Mouse (Mus musculus) lung, adult 10 weeks (tissue): Measurements from ENCODE around the gene Nfatc2ip. TPM values are rescaled to one million over a fixed set of nuclear protein-coding genes. Genes with fewer than 3 reads are reported as not detected.

Experiments
- polyA plus RNA-seq: library from polyadenylated mRNA; stranded (reverse); fragments of 350-450 nt; fragmentation: Illumina TruSeq; extraction: RNeasy Lipid Tissue Mini Kit (QIAGEN cat#74804); gene quantifications from one replicate; pipeline ENCODE4 v1.2.3, GENCODE M21; 2014; ENCODE audit warnings: low read depth, low replicate concordance; ENCODE audit not compliant: insufficient read depth

The Nfatc2ip gene
- polyA plus RNA-seq: 4.5 TPM

DNA sequence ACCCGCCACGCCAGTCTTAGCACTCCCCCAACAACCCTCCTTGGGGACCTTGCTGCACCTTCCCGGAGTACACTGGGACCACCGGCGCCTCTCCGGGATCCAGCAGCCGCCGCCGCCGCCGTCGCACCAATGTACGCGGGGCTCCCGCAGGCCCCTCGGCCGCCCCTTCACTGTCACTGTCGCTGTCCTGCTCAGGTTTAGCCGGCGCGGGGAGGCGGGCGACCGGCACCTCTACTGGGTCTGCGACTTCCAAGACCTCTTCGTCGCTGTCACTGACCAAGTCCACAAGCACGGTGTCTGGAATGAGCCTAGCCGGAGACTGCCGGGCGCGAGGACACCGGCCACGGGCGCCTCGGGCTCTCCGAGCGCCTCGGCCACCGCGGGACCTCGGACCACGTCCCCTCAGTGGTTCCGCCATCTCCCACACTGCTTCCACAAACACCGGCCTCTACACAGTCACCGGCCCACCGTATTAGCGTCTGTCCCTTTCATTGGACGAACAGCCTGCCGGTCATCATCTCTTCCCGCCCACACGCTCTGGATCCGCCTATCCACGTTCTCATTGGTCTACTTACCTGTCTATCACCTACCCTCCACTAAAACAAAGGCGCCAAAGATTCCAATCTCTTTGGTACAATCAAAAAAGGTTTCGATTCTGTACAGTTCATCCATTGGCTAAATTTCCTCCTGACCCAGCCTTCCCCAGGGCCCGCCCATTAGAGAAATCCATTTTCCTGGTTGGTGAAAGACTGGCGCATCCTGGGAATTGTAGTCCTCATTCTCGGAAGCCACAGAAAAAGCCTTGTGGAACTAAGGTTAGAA, at the start of gene Nfatc2ip:
Nfatc2ip (minus strand) TSS at position 440 of the 822 bp plus-strand sequence.

DNA sequence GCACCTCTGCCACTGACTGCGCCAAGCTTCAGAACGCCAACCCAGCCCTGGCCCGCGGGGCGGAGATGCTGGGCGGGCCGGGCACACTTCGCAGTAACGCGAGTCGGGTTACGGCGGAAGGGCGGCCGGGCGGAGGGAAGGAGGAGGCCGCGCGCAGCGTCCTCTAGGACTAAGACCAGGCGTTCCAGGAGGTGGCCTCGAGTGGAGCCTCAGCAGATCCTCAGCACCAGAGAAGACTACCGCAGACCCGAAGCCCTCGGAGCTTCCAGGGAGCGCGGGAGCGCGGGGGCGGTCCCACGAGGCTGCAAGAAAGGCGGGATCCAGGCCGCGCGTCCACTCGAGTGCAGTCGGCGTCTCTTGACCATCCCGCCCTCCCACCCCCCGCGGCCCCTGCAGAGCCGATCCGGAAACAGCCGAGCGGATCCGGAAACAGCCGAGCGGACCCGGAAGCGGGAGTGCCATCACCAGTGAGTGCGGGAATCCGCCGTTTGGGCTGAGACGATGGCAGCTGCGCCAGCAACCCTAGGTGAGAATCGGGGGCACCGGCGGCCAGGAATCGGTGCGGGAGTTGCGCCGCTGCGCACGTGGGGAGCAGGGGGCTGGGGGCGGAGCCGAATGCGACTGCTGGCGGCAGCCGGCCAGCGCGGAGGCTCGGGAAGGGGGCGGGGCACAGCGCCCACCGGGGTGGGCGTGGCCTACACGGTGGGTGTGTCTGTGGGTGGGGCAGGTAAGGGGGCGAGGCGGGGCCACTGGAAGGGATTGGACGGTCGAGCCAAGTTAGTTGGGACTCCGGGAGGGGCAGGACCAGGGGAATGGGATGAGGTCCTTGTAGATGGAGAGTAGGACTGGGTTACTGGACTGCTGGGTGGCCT, 32.3 kb upstream of the Nfatc2ip start, which contains the start of gene Rabep2:
Rabep2 (plus strand) TSS at position 129 of the 872 bp plus-strand sequence.

DNA sequence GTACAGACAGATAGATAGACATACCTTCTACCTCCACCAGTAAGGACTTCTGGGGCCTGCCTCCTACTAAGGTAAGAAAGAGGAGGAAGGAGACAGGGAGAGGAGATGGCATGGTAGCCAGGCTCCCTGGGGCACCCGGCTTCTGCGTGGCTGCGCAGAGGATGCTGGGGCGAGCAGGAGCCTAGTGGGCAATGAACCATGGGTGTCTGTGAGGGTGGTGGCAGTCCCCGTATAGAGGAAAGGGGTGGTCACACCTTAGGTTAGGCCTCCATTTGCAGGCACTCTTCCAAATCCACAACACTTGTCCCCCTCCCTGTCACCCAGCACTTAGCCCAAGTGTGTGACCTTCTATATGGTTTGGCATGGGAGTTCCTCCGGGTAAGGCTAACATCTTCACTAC, 18.2 kb upstream of the Nfatc2ip start, which contains the start of gene Cd19:
Cd19 (minus strand) TSS at position 165 of the 400 bp plus-strand sequence.

DNA sequence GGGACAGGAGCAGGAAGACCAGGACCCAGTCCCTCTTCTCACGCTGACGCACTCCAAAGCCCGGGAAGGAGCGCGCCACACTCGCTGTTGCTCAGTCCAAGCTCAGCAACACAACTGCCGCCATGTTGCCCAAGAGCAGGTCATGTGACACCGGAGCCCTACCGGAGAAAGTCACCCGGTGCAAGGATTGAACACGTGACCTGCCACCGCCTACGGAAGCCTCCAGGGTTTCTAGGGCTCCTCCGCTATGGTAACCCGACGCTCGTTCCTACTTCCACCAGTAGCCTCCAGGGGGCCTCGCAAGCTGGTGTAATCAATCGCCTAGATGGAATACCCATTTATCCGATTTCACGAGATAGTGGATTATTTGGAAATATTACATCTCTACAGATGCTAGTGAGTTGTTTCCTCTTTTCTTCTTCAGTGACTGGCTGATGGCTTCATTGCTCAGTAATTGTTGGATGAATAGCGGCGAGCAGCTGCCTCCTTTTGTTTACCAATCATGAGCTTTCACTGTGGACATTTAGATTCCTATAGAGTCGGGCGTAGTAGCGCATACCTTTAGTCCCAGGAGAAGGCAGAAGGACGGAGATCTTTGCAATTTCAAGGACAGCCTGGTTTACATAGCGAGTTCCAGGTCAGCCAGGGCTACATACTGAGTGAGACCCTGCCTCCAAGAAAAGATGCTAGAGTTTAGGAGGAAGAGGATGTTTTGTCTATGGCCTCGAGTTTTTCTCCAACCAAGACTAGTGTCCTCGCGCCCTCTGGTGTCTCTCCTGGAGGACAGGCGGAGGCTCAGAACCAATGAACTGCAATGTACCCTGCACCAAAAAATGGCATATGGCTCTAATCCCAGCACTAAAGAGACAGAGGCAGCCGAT, 19.0 kb downstream of the Nfatc2ip start, which contains the start of gene Spns1:
Spns1 (minus strand) TSS at position 173 of the 881 bp plus-strand sequence.

DNA sequence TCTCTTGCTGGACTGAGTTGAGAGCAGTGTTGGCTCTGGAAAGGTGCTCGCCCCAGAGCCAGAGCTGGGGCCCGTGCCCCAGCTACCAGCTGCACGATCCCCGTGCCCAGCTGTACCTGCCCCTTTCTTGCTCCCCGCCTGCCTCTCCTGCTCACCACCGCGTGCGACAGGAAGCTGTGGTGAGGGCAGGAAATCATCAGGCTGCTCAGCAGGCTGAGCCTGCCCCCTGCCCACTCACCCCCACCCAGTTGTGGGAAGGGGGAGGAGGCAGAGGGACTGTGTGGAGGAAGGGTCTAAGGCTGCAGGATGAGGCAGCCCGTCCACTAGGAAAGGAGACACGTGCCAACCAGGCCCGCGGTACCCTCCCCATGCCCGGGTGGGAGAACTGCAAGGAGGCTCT, 27.1 kb downstream of the Nfatc2ip start, which contains the start of gene Lat:
Lat (minus strand) TSS at position 178 of the 400 bp plus-strand sequence.

Other genes with a start within 250 kb of the Nfatc2ip start
- 34.7 TPM for gene Xpo6, start 196.2 kb downstream of the Nfatc2ip start, polyA plus RNA-seq
- 7.7 TPM for gene Sbk1, start 124.1 kb downstream of the Nfatc2ip start, polyA plus RNA-seq
- 14.7 TPM for gene Lat, start 27.2 kb downstream of the Nfatc2ip start, polyA plus RNA-seq
- gene Spns1, start 19.3 kb downstream of the Nfatc2ip start, polyA plus RNA-seq: 37.2 TPM
- 18.3 TPM for gene Cd19, start 18.2 kb upstream of the Nfatc2ip start, polyA plus RNA-seq
- 14.1 TPM for gene Rabep2, start 32.0 kb upstream of the Nfatc2ip start, polyA plus RNA-seq
- 1.8 TPM for gene Atp2a1, start 66.4 kb upstream of the Nfatc2ip start, polyA plus RNA-seq
- gene Sh2b1, start 78.7 kb upstream of the Nfatc2ip start, polyA plus RNA-seq: 17.9 TPM
- 43.5 TPM for gene Tufm, start 90.6 kb upstream of the Nfatc2ip start, polyA plus RNA-seq
- gene Atxn2l, start 106.7 kb upstream of the Nfatc2ip start, polyA plus RNA-seq: 21.0 TPM
- gene Eif3c, start 169.7 kb upstream of the Nfatc2ip start, polyA plus RNA-seq: 62.9 TPM
- 8.5 TPM for gene Apobr, start 188.2 kb upstream of the Nfatc2ip start, polyA plus RNA-seq
- 29.4 TPM for gene Cln3, start 189.1 kb upstream of the Nfatc2ip start, polyA plus RNA-seq
- 0.32 TPM for gene Il27, start 198.2 kb upstream of the Nfatc2ip start, polyA plus RNA-seq
- 293 TPM for gene Nupr1, start 234.1 kb upstream of the Nfatc2ip start, polyA plus RNA-seq